Mouse (Mus musculus): Measurements from ENCODE around the gene Prkx. TPM values are rescaled to one million over a fixed set of nuclear protein-coding genes. Genes with fewer than 3 reads are reported as not detected.

Gene Prkx
- polyA plus RNA-seq, 1 experiment = 11.6 TPM

- Histone ChIP-seq H3ac (ENCODE audit: control insufficient read depth, insufficient read length) (no peak overlapping the region), H3K36me3 (ENCODE audit: control insufficient read depth, insufficient read depth) (peaks cover 12% of the 10 kb centered on the region), H3K79me2 (ENCODE audit: control insufficient read depth, insufficient read depth) (no peaks in the 10 kb centered on the region), H3K4me3 (no peak overlapping the region), H3K27me3 (ENCODE audit: control insufficient read depth, insufficient read depth, insufficient read length) (no peaks in the 10 kb centered on the region), H3K4me2 (ENCODE audit: low read depth) (no peak overlapping the region)
- TF ChIP-seq REST (IDR thresholded peaks at IDR 0.05; ENCODE audit: insufficient read depth, insufficient read length) (no peak), MYOD1 (IDR thresholded peaks at IDR 0.05; ENCODE audit: control insufficient read depth in 1 of 3, insufficient read length in 2 of 3, low read depth in 2 of 3) (no peak), USF1 (IDR thresholded peaks at IDR 0.05; ENCODE audit: low read depth) (no peak)
Measured at GRCm38 (mm10) chrX:77765153-77765552, 30.9 kb downstream of the Prkx start.

- no peaks in the 10 kb centered on the region for H3K79me2 ChIP-seq (ENCODE audit: control insufficient read depth, insufficient read depth)
- H3K27me3 ChIP-seq (ENCODE audit: control insufficient read depth, insufficient read depth, insufficient read length) = no peaks in the 10 kb centered on the region
- H3K4me3 ChIP-seq = no peak overlapping the region
- TF ChIP-seq TCF12 (IDR thresholded peaks at IDR 0.05; ENCODE audit: insufficient read depth, poor library complexity, severe bottlenecking) = no peak
- no peak for TF ChIP-seq POLR2A (IDR thresholded peaks at IDR 0.05; ENCODE audit: insufficient read length, low read depth)
- TF ChIP-seq MYOD1 (IDR thresholded peaks at IDR 0.05; ENCODE audit: control insufficient read depth in 1 of 3, insufficient read length in 2 of 3, low read depth in 2 of 3) = no peak
- no peak for TF ChIP-seq POLR2AphosphoS2 (IDR thresholded peaks at IDR 0.05; ENCODE audit: insufficient read length, low read depth)
- no peak overlapping the region for H3K4me2 ChIP-seq (ENCODE audit: low read depth)
- no peak overlapping the region for H3ac ChIP-seq (ENCODE audit: control insufficient read depth, insufficient read length)
- no peaks in the 10 kb centered on the region for H3K36me3 ChIP-seq (ENCODE audit: control insufficient read depth, insufficient read depth)
Measured at GRCm38 (mm10) chrX:77744260-77744659, 51.8 kb downstream of the Prkx start.

GRCm38 (mm10) chrX:77741383-77741782 lies 54.7 kb downstream of the Prkx start:
- H3K79me2 ChIP-seq (ENCODE audit: control insufficient read depth, insufficient read depth) = no peaks in the 10 kb centered on the region
- H3K4me2 ChIP-seq (ENCODE audit: low read depth) = no peak overlapping the region
- H3ac ChIP-seq (ENCODE audit: control insufficient read depth, insufficient read length) = no peak overlapping the region
- H3K4me3 ChIP-seq = no peak overlapping the region
- no peaks in the 10 kb centered on the region for H3K36me3 ChIP-seq (ENCODE audit: control insufficient read depth, insufficient read depth)
- H3K27me3 ChIP-seq (ENCODE audit: control insufficient read depth, insufficient read depth, insufficient read length) = no peaks in the 10 kb centered on the region
- TF ChIP-seq MYOD1 (IDR thresholded peaks at IDR 0.05; ENCODE audit: control insufficient read depth in 1 of 3, insufficient read length in 2 of 3, low read depth in 2 of 3) (peak in 2 of 3 experiments; percentile 19 to 34), E2F4 (IDR thresholded peaks at IDR 0.05; ENCODE audit: insufficient read depth) (no peak)

- Histone ChIP-seq H3K4me3 (no peak overlapping the region), H3K27me3 (ENCODE audit: control insufficient read depth, insufficient read depth, insufficient read length) (no peaks in the 10 kb centered on the region), H3K79me2 (ENCODE audit: control insufficient read depth, insufficient read depth) (no peaks in the 10 kb centered on the region), H3K4me2 (ENCODE audit: low read depth) (peak overlapping the region; percentile 40), H3K36me3 (ENCODE audit: control insufficient read depth, insufficient read depth) (no peaks in the 10 kb centered on the region), H3ac (ENCODE audit: control insufficient read depth, insufficient read length) (no peak overlapping the region)
- TF ChIP-seq MYOD1 (IDR thresholded peaks at IDR 0.05; ENCODE audit: control insufficient read depth in 1 of 3, insufficient read length in 2 of 3, low read depth in 2 of 3) (peak in 2 of 3 experiments; percentile 63 to 77), POLR2A (IDR thresholded peaks at IDR 0.05; ENCODE audit: insufficient read length, low read depth) (no peak), SRF (IDR thresholded peaks at IDR 0.05; ENCODE audit: control insufficient read depth, insufficient read length, low read depth) (no peak), CEBPB (IDR thresholded peaks at IDR 0.05; ENCODE audit: insufficient read depth, poor library complexity, severe bottlenecking) (peak; percentile 58; the same call in 1 of the 2 replicates), TCF12 (IDR thresholded peaks at IDR 0.05; ENCODE audit: insufficient read depth, poor library complexity, severe bottlenecking) (no peak), MYOG (IDR thresholded peaks at IDR 0.05; ENCODE audit: control insufficient read depth in 1 of 3, insufficient read depth in 1 of 3, insufficient read length in 2 of 3, low read depth in 2 of 3) (peak in 2 of 3 experiments; percentile 4 to 86), TCF3 (IDR thresholded peaks at IDR 0.05; ENCODE audit: insufficient read length, low read depth) (no peak), USF1 (IDR thresholded peaks at IDR 0.05; ENCODE audit: low read depth) (no peak)
Measured at GRCm38 (mm10) chrX:77733930-77734536, 62.0 kb downstream of the Prkx start.

- Histone ChIP-seq H3K79me2 (ENCODE audit: control insufficient read depth, insufficient read depth) (no peaks in the 10 kb centered on the region), H3K4me2 (ENCODE audit: low read depth) (no peak overlapping the region), H3K4me3 (no peak overlapping the region), H3K27me3 (ENCODE audit: control insufficient read depth, insufficient read depth, insufficient read length) (no peaks in the 10 kb centered on the region), H3K36me3 (ENCODE audit: control insufficient read depth, insufficient read depth) (no peaks in the 10 kb centered on the region), H3ac (ENCODE audit: control insufficient read depth, insufficient read length) (no peak overlapping the region)
- TF ChIP-seq MAX (IDR thresholded peaks at IDR 0.05; ENCODE audit: low read depth) (no peak), TCF12 (IDR thresholded peaks at IDR 0.05; ENCODE audit: insufficient read depth, poor library complexity, severe bottlenecking) (no peak), SRF (IDR thresholded peaks at IDR 0.05; ENCODE audit: control insufficient read depth, insufficient read length, low read depth) (no peak), MYOD1 (IDR thresholded peaks at IDR 0.05; ENCODE audit: control insufficient read depth in 1 of 3, insufficient read length in 2 of 3, low read depth in 2 of 3) (no peak), E2F4 (IDR thresholded peaks at IDR 0.05; ENCODE audit: insufficient read depth) (no peak), POLR2AphosphoS2 (IDR thresholded peaks at IDR 0.05; ENCODE audit: insufficient read length, low read depth) (no peak), CEBPB (IDR thresholded peaks at IDR 0.05; ENCODE audit: insufficient read depth, poor library complexity, severe bottlenecking) (no peak), TCF3 (IDR thresholded peaks at IDR 0.05; ENCODE audit: insufficient read length, low read depth) (no peak), USF1 (IDR thresholded peaks at IDR 0.05; ENCODE audit: low read depth) (no peak), MYOG (IDR thresholded peaks at IDR 0.05; ENCODE audit: control insufficient read depth in 1 of 3, insufficient read depth in 1 of 3, insufficient read length in 2 of 3, low read depth in 2 of 3) (no peak), REST (IDR thresholded peaks at IDR 0.05; ENCODE audit: insufficient read depth, insufficient read length) (no peak)
Measured at GRCm38 (mm10) chrX:77720298-77720697, 75.8 kb downstream of the Prkx start.

Other genes starting within 250 kb of the Prkx start
- not detected for gene Pbsn, start 57.3 kb upstream of the Prkx start, polyA plus RNA-seq (2012; fragmentation: generic; extraction: Trizol)
- gene Gm14744, start 68.5 kb upstream of the Prkx start, polyA plus RNA-seq (2012; fragmentation: generic; extraction: Trizol) = not detected
- gene 5430402E10Rik, start 128.8 kb upstream of the Prkx start, polyA plus RNA-seq (2012; fragmentation: generic; extraction: Trizol) = not detected